Mouse (Mus musculus): ENCODE data around the gene Aurkb. TPM values are rescaled to one million over a fixed set of nuclear protein-coding genes. Genes with fewer than 3 reads are reported as not detected.

Gene Aurkb
- total RNA-seq, 1 experiment = 71.7 TPM

DNA sequence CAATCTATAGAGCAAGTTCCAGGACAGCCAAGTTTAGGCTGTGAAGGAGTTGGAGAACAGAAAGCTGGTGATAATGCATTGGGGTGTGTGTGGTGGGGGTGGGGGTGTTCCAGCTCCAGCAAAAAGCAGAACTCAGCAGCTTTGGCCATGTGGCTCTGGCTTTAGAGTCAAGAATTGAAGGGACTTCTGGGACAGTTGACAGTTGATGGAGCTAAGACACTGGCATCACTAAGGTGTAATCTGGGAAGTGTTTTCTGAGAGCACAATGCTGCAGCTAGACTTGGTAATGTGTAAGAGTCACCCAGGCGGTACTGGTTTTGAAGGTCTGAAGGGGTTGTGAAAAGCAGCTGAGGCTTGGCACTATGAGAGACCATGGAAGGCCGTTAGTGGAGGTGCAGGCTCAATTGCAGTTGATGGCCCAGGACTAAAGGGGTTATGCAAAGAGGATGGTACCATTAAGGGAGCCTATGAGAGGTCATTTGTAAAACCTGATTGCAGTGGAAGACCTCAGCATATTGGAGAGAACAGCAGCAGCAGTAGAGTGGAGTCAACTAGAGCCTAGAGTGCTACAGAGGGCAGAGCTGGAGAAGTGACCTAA is 7.5 kb downstream of the Aurkb start:
- DNase-seq (ENCODE audit: low read depth, low spot score) = no peak
- peaks cover 25% of the 10 kb centered on the region for H3K36me3 ChIP-seq (ENCODE audit: control insufficient read depth, insufficient read depth, low read length, poor library complexity, severe bottlenecking)
- H3K4me1 ChIP-seq (ENCODE audit: control insufficient read depth in 2 of 2, insufficient read depth in 2 of 2, low read length in 2 of 2, poor library complexity in 1 of 2) = 0 out of 4 replicates have a peak, but pooled peaks cover 0 to 4% of the 10 kb centered on the region in 2 experiments
- in situ Hi-C loops (cut with MboI; ENCODE audit: low sequenced_read_pairs in 2 of 2, unreplicated experiment in 2 of 2) = no loop called here
- no peaks in the 10 kb centered on the region for H3K9me3 ChIP-seq (ENCODE audit: control insufficient read depth, insufficient read depth, low read depth, low read length)
- no peak overlapping the region for H3K9ac ChIP-seq (ENCODE audit: insufficient read depth, low read depth, low read length, poor library complexity, severe bottlenecking)
- H3K27ac ChIP-seq (ENCODE audit: insufficient read depth, low read depth, low read length, poor library complexity, severe bottlenecking) = no peak overlapping the region
- TF ChIP-seq HCFC1 (IDR thresholded peaks at IDR 0.05; ENCODE audit: borderline replicate concordance, insufficient read depth, low read length) (no peak), CHD2 (IDR thresholded peaks at IDR 0.05; ENCODE audit: low read depth, low read length) (no peak), MAFK (IDR thresholded peaks at IDR 0.05; ENCODE audit: insufficient read depth, low read depth, low read length) (no peak), ZNF384 (IDR thresholded peaks at IDR 0.05; ENCODE audit: low read depth, low read length) (no peak), ZC3H11A (IDR thresholded peaks at IDR 0.05; ENCODE audit: borderline replicate concordance, low read depth, low read length) (no peak)
- no peak overlapping the region for H3K4me3 ChIP-seq (ENCODE audit: insufficient read depth in 1 of 2, low read depth in 1 of 2, low read length in 2 of 2, poor library complexity in 1 of 2, severe bottlenecking in 1 of 2)

GRCm38 (mm10) chr11:69053848-69054247 is 8.4 kb downstream of the Aurkb start:
- no peaks in the 10 kb centered on the region for H3K4me1 ChIP-seq (ENCODE audit: control insufficient read depth in 2 of 2, insufficient read depth in 2 of 2, low read length in 2 of 2, poor library complexity in 1 of 2)
- H3K4me3 ChIP-seq (ENCODE audit: insufficient read depth in 1 of 2, low read depth in 1 of 2, low read length in 2 of 2, poor library complexity in 1 of 2, severe bottlenecking in 1 of 2) = no peak overlapping the region
- H3K9ac ChIP-seq (ENCODE audit: insufficient read depth, low read depth, low read length, poor library complexity, severe bottlenecking) = no peak overlapping the region
- in situ Hi-C loops (cut with MboI; ENCODE audit: low sequenced_read_pairs in 2 of 2, unreplicated experiment in 2 of 2) = no loop called here
- TF ChIP-seq HCFC1 (IDR thresholded peaks at IDR 0.05; ENCODE audit: borderline replicate concordance, insufficient read depth, low read length) (no peak), ZC3H11A (IDR thresholded peaks at IDR 0.05; ENCODE audit: borderline replicate concordance, low read depth, low read length) (no peak), MAFK (IDR thresholded peaks at IDR 0.05; ENCODE audit: insufficient read depth, low read depth, low read length) (no peak), ZNF384 (IDR thresholded peaks at IDR 0.05; ENCODE audit: low read depth, low read length) (no peak), CHD2 (IDR thresholded peaks at IDR 0.05; ENCODE audit: low read depth, low read length) (no peak)
- H3K9me3 ChIP-seq (ENCODE audit: control insufficient read depth, insufficient read depth, low read depth, low read length) = no peaks in the 10 kb centered on the region
- H3K27ac ChIP-seq (ENCODE audit: insufficient read depth, low read depth, low read length, poor library complexity, severe bottlenecking) = no peak overlapping the region
- H3K36me3 ChIP-seq (ENCODE audit: control insufficient read depth, insufficient read depth, low read length, poor library complexity, severe bottlenecking) = peaks cover 16% of the 10 kb centered on the region
- no peak for DNase-seq (ENCODE audit: low read depth, low spot score)

GRCm38 (mm10) chr11:69058265-69058664 is 12.8 kb downstream of the Aurkb start:
- no peak for TF ChIP-seq ZNF384 (IDR thresholded peaks at IDR 0.05; ENCODE audit: low read depth, low read length)
- no peak for TF ChIP-seq MAFK (IDR thresholded peaks at IDR 0.05; ENCODE audit: insufficient read depth, low read depth, low read length)
- TF ChIP-seq CHD2 (IDR thresholded peaks at IDR 0.05; ENCODE audit: low read depth, low read length) = no peak
- no peak for TF ChIP-seq HCFC1 (IDR thresholded peaks at IDR 0.05; ENCODE audit: borderline replicate concordance, insufficient read depth, low read length)
- TF ChIP-seq ZC3H11A (IDR thresholded peaks at IDR 0.05; ENCODE audit: borderline replicate concordance, low read depth, low read length) = no peak
- in situ Hi-C loops (cut with MboI; ENCODE audit: low sequenced_read_pairs in 2 of 2, unreplicated experiment in 2 of 2) = no loop called here
- no peaks in the 10 kb centered on the region for H3K36me3 ChIP-seq (ENCODE audit: control insufficient read depth, insufficient read depth, low read length, poor library complexity, severe bottlenecking)
- no peak overlapping the region for H3K9ac ChIP-seq (ENCODE audit: insufficient read depth, low read depth, low read length, poor library complexity, severe bottlenecking)
- DNase-seq (ENCODE audit: low read depth, low spot score) = no peak
- peak overlapping the region in 1 of 2 experiments; percentile 89; a peak in 2 of 4 replicates for H3K4me3 ChIP-seq (ENCODE audit: insufficient read depth in 1 of 2, low read depth in 1 of 2, low read length in 2 of 2, poor library complexity in 1 of 2, severe bottlenecking in 1 of 2)
- H3K4me1 ChIP-seq (ENCODE audit: control insufficient read depth in 2 of 2, insufficient read depth in 2 of 2, low read length in 2 of 2, poor library complexity in 1 of 2) = no peaks in the 10 kb centered on the region; a peak in 1 of 4 replicates
- H3K27ac ChIP-seq (ENCODE audit: insufficient read depth, low read depth, low read length, poor library complexity, severe bottlenecking) = no peak overlapping the region
- H3K9me3 ChIP-seq (ENCODE audit: control insufficient read depth, insufficient read depth, low read depth, low read length) = no peaks in the 10 kb centered on the region

GRCm38 (mm10) chr11:69058729-69059356 is 13.4 kb downstream of the Aurkb start:
- Histone ChIP-seq H3K27ac (ENCODE audit: insufficient read depth, low read depth, low read length, poor library complexity, severe bottlenecking) (no peak overlapping the region), H3K36me3 (ENCODE audit: control insufficient read depth, insufficient read depth, low read length, poor library complexity, severe bottlenecking) (no peaks in the 10 kb centered on the region)

More at GRCm38 (mm10) chr11:69058729-69059356, 13.4 kb downstream of the Aurkb start:
- no peaks in the 10 kb centered on the region for H3K9me3 ChIP-seq (ENCODE audit: control insufficient read depth, insufficient read depth, low read depth, low read length)
- TF ChIP-seq MAFK (IDR thresholded peaks at IDR 0.05; ENCODE audit: insufficient read depth, low read depth, low read length) (no peak), HCFC1 (IDR thresholded peaks at IDR 0.05; ENCODE audit: borderline replicate concordance, insufficient read depth, low read length) (no peak), ZC3H11A (IDR thresholded peaks at IDR 0.05; ENCODE audit: borderline replicate concordance, low read depth, low read length) (no peak), ZNF384 (IDR thresholded peaks at IDR 0.05; ENCODE audit: low read depth, low read length) (no peak), CHD2 (IDR thresholded peaks at IDR 0.05; ENCODE audit: low read depth, low read length) (no peak)
- no peaks in the 10 kb centered on the region; a peak in 1 of 4 replicates for H3K4me1 ChIP-seq (ENCODE audit: control insufficient read depth in 2 of 2, insufficient read depth in 2 of 2, low read length in 2 of 2, poor library complexity in 1 of 2)
- no peak for DNase-seq (ENCODE audit: low read depth, low spot score)
- in situ Hi-C loops (cut with MboI; ENCODE audit: low sequenced_read_pairs in 2 of 2, unreplicated experiment in 2 of 2) = no loop called here
- H3K4me3 ChIP-seq (ENCODE audit: insufficient read depth in 1 of 2, low read depth in 1 of 2, low read length in 2 of 2, poor library complexity in 1 of 2, severe bottlenecking in 1 of 2) = peak overlapping the region; percentile 82 to 89
- H3K9ac ChIP-seq (ENCODE audit: insufficient read depth, low read depth, low read length, poor library complexity, severe bottlenecking) = peak overlapping the region; percentile 77
